Mouse (Mus musculus): ENCODE measurements around the gene Cym. TPM values are rescaled to one million over a fixed set of nuclear protein-coding genes. Genes with fewer than 3 reads are reported as not detected.

Cym gene
- polyA plus RNA-seq (2014; fragmentation: Illumina TruSeq; extraction: RNeasy Lipid Tissue Mini Kit (QIAGEN cat#74804); ENCODE audit: low replicate concordance), result 0.93 TPM

GRCm38 (mm10) chr3:107221608-107222007 is at the start of gene Cym:
Cym (minus strand) TSS chr3:107221732.

GRCm38 (mm10) chr3:107239607-107240006 is 18.1 kb upstream of the Cym start, which contains the start of gene Prok1:
Prok1 (minus strand) TSS chr3:107239707.

GRCm38 (mm10) chr3:107230527-107230926 is 9.0 kb upstream of the Cym start, which contains the start of gene A630076J17Rik:
A630076J17Rik (plus strand) TSS chr3:107230614.

GRCm38 (mm10) chr3:107182756-107183155 is 38.8 kb downstream of the Cym start, which contains the start of gene Kcna10:
Kcna10 (plus strand) TSS chr3:107183056.

Other genes with a start within 250 kb of the Cym start
- gene Kcna3, start 185.6 kb downstream of the Cym start, polyA plus RNA-seq (2014; fragmentation: Illumina TruSeq; extraction: RNeasy Lipid Tissue Mini Kit (QIAGEN cat#74804); ENCODE audit: low replicate concordance), result not detected
- gene Kcna2, start 120.6 kb downstream of the Cym start, polyA plus RNA-seq (2014; fragmentation: Illumina TruSeq; extraction: RNeasy Lipid Tissue Mini Kit (QIAGEN cat#74804); ENCODE audit: low replicate concordance), result 2.0 TPM
- gene Kcna10, start 38.7 kb downstream of the Cym start, polyA plus RNA-seq (2014; fragmentation: Illumina TruSeq; extraction: RNeasy Lipid Tissue Mini Kit (QIAGEN cat#74804); ENCODE audit: low replicate concordance), result not detected
- not detected for gene A630076J17Rik, start 8.9 kb upstream of the Cym start, polyA plus RNA-seq (2014; fragmentation: Illumina TruSeq; extraction: RNeasy Lipid Tissue Mini Kit (QIAGEN cat#74804); ENCODE audit: low replicate concordance)
- gene Prok1, start 18.0 kb upstream of the Cym start, polyA plus RNA-seq (2014; fragmentation: Illumina TruSeq; extraction: RNeasy Lipid Tissue Mini Kit (QIAGEN cat#74804); ENCODE audit: low replicate concordance), result not detected
- 113 TPM for gene Lamtor5, start 57.1 kb upstream of the Cym start, polyA plus RNA-seq (2014; fragmentation: Illumina TruSeq; extraction: RNeasy Lipid Tissue Mini Kit (QIAGEN cat#74804); ENCODE audit: low replicate concordance)
- gene Slc16a4, start 69.5 kb upstream of the Cym start, polyA plus RNA-seq (2014; fragmentation: Illumina TruSeq; extraction: RNeasy Lipid Tissue Mini Kit (QIAGEN cat#74804); ENCODE audit: low replicate concordance), result 0.37 TPM
- 15.1 TPM for gene Rbm15, start 111.9 kb upstream of the Cym start, polyA plus RNA-seq (2014; fragmentation: Illumina TruSeq; extraction: RNeasy Lipid Tissue Mini Kit (QIAGEN cat#74804); ENCODE audit: low replicate concordance)
- gene Kcnc4, start 237.8 kb upstream of the Cym start, polyA plus RNA-seq (2014; fragmentation: Illumina TruSeq; extraction: RNeasy Lipid Tissue Mini Kit (QIAGEN cat#74804); ENCODE audit: low replicate concordance), result not detected